Mouse (Mus musculus): ENCODE measurements around the gene Xylt1. TPM values are rescaled to one million over a fixed set of nuclear protein-coding genes. Genes with fewer than 3 reads are reported as not detected.

Xylt1 gene
- total RNA-seq, 2 experiments from 2014 or later = 2.5 TPM

DNA sequence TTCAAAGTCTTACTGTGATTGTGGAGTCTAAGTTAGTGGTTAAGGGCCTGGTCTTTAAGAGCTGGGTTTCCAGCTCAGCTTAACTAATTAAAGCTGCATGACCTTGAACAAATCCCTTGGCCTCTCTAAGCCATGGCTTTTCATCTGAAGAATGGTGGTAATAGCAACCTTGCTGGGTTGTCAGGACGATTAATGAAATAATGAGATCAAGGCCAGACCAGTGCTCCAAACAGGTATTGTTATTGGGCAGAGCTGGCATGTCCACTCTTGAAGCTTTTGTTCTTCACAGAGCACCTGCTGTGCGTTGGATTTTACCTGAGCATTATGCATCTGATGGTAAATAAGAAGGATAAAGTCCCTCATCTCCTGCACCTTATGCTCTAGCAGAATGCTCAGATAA is 208.6 kb downstream of the Xylt1 start:
- no peak for DNase-seq
- intact Hi-C loops (cut with DNase I) = no loop called here

DNA sequence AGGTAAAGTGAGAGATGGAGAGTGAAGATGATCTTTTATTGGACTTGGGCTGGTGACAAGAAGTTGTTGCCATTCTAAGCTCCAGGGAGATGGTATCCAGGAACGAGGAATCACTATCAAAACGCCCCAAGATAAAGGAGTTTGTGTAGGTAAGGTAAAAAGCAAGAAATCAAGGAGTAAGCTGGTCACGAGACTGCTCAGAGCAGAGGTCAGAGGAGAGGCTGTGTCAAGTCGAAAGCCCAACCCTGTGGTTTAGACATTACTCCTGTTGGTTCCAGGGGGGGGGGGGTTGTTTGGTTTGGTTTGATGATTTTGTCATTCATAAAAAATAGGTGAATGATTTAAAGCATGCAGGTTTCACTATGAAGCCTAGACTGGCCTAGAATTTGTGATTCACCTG is 209.0 kb downstream of the Xylt1 start:
- DNase-seq = no peak
- intact Hi-C loops (cut with DNase I) = no loop called here

DNA sequence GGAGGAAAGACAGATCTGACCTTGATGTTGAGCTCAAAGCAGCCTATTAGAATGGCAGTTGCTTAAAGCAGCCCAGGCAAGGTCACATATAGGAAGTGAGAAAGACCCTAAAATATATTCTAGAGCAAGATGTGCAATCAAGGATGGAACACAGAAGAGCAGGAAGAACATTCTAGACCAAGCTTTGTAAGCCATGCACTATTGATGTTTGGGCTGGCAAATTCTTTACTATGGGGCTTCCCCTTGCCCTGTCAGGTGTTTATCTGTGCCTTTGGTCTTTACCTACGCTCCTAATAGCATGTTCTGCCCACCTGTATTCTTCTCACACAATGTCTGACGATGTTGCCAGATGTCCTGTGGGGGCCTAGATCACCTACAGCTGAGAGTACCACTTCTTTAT is 213.4 kb downstream of the Xylt1 start:
- DNase-seq = no peak
- intact Hi-C loops (cut with DNase I) = no loop called here

DNA sequence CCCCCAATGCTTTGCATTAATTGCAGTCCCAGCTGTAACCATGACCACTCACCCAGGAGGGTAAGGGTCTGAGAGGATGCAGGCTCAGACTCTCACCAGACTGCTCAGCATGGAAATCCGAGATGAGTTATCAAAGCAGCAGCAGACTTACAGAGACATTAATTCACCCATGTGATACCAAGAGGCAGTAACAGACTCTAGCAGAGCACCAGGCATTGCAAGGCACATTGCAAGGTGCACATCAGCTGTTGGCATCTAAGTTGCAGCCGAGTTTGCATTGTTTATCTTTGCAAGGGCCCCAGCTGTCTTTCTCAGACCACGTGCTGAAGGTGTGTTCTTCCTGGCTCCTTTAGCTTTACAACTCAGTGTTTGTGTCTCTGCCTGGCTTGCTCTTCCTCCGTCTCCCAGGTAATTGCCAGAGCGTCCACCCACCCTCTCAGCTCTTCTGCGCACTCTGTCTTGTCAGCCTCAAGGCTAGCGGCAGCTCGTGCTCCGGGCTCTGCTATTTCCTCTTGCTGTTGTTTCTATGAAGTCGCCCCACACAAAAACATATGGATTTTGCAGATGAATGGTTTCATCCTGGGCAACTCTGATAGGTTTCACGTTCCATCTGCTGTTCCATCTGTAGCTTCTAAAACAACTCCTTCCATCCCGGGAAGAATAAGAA is 214.4 kb downstream of the Xylt1 start:
- intact Hi-C loops (cut with DNase I) = no loop called here
- DNase-seq = no peak

DNA sequence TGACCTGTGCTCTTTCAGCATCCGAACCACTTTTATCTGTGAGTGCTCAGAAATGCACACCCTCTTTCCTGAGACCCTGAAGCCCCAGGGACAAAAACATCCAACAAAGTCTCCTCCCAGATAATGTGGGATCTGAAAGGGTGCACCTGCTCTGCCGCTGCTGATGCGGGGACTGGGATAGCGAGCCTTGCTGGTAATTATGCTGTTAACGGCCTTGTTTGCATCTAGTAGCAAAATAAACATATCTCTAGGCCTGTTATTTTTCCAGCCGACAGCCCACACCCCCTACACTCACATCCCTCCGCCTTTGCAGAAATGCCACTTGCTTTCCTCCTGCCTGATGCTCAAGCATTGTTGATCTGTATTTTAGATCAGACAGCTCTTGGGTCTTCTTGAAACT is 219.7 kb downstream of the Xylt1 start:
- DNase-seq = no peak
- intact Hi-C loops (cut with DNase I) = no loop called here

DNA sequence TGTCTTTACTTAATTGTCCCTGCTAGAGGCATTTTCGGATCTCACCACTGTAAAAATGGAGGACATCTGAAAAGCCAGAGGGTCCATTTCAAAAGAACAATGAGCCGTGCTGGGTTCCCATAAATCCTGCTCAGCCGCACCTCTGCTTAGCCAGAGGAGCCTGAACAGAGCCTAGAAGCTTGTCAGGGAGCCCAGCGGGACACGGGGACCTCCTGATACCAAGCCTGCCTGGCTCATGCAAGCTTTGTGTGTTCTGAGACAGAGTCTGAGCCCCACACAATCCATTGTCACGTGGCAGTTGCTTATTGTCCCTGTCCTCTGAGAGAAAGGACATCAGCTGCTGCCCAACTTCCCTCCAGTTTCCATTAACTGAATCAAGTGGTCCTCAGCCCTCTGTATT is 229.7 kb downstream of the Xylt1 start:
- no peak for DNase-seq
- intact Hi-C loops (cut with DNase I) = no loop called here

DNA sequence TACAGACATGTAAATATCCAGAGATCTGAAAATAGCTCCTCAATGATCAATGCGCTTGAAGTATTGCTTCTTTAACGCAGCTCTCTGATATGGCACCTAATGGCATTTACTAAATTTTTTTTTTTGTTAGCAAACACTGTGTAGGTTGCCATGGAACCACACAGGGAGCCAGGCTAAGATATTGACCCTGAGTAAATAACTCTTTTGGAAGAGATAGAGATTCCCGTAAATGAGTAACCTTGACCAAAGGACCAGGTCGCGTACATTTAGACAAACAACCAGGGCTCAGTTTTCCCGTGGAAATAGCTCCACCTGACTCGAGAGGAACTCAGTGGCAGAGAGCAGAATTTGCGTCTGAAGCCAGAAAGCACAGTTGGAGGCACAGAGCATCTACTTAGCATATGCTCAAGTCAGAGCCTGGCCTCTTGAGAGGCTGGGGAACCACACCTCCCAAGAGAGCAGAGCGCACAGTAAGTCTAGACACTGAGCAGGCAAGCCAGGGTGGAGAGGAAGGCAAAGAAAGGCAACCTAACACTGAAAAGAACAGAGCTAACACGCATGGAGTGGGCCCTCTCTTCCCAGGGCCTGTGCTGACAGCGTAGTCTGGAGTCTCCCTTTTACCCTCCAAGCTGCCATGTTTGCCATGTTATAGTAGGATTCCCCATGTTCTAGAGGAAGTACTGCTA is 232.2 kb downstream of the Xylt1 start:
- intact Hi-C loops (cut with DNase I) = no loop called here
- no peak for DNase-seq

DNA sequence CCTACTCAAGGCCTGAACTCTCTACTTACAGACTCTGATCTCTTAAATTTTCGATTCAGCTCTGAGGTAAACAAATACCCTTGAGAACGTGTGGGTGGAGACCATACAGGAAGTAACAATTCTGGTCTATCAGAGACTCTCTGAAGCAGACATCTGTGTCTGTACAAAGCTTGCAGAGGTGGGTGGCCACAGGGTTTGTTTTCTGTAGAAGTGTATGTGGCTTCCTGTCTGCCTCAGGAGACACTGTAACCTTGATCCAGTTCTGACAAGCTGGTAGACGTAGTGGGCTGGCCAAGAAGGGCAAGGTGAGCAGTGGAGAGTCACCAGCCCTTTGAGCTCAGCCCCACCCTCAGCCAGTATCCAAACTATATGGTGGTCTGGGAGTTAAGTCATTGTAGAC is 233.0 kb downstream of the Xylt1 start:
- DNase-seq = no peak
- intact Hi-C loops (cut with DNase I) = no loop called here

GRCm38 (mm10) chr7:117614346-117614745 is 233.6 kb downstream of the Xylt1 start:
- intact Hi-C loops (cut with DNase I) = no loop called here
- DNase-seq = no peak

DNA sequence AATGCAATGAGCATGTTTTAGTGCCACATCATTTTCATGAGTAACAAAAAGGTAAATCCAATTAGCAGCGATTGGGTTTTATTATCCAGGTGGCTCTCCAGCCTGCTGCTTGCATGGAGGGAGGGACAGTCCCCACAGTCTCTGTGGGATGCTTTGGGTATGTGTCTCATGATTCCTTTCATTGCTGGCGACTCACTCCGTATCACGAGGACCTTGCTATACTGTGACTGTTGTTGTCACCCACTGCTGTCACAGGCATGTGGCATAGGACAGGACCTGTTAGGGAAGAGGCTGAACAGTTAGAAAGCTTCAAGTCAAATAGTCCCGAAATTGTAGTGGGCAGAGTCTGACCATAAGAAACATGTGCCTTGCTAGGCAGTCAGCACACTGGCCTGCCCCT is 234.1 kb downstream of the Xylt1 start:
- no peak for DNase-seq
- intact Hi-C loops (cut with DNase I) = no loop called here

- intact Hi-C loops (cut with DNase I) = no loop called here
- no peak for DNase-seq
Measured at GRCm38 (mm10) chr7:117616277-117616676, 235.5 kb downstream of the Xylt1 start.

- DNase-seq = no peak
- intact Hi-C loops (cut with DNase I) = no loop called here
Measured at GRCm38 (mm10) chr7:117618715-117619150, 238.0 kb downstream of the Xylt1 start.

- intact Hi-C loops (cut with DNase I) = loop anchor here (5.0 to 10.0 kb wide), 4 partner anchors 233 to 974 kb away; no protein-coding TSS in a partner anchor
- DNase-seq = peak in 1 of 2 experiments; percentile 5
Measured at GRCm38 (mm10) chr7:117621566-117621965, 240.8 kb downstream of the Xylt1 start.

DNA sequence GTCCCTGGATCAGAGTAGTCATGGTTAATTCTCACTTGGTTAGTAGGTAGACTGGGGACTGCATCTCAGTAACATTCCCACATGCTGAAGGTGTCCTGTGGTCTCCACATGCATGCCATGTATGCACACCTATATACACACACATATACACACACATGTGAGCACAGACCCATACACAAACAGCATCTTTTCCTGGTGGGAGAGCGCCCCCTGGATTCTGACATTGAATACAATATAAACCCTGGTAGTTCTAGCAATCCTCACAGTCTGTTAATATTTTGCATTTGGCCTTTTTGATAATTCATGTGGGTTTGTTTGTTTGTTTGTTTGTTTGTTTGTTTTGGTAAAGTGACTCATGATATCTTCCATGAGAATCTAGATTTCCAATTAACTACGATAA is 242.0 kb downstream of the Xylt1 start:
- intact Hi-C loops (cut with DNase I) = loop anchor here (1.0 to 10.0 kb wide), 5 partner anchors 232 to 975 kb away; no protein-coding TSS in a partner anchor
- DNase-seq = peak; percentile 19 to 61

DNA sequence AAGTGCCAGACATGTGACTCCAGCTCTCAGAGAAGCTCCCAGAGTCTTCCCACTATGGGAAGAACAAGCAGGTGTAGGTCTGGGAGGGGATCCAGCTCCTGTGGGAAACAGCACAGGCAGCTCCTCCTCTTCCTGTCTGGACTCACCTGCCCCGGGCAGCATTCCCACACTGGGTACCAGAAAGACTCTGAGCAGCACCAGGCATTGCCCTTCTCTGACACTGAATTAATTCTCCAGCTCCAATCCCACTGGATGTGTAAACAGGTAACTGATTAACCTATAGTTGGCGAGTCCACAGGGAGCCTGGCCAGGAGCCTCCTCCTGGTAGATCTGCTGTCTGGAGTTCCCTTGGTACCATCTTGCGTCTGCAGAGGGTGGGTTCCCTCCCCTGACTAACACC is 248.0 kb downstream of the Xylt1 start:
- no peak for DNase-seq
- intact Hi-C loops (cut with DNase I) = loop anchor here (10.0 kb wide), 2 partner anchors 226 to 476 kb away; no protein-coding TSS in a partner anchor

DNA sequence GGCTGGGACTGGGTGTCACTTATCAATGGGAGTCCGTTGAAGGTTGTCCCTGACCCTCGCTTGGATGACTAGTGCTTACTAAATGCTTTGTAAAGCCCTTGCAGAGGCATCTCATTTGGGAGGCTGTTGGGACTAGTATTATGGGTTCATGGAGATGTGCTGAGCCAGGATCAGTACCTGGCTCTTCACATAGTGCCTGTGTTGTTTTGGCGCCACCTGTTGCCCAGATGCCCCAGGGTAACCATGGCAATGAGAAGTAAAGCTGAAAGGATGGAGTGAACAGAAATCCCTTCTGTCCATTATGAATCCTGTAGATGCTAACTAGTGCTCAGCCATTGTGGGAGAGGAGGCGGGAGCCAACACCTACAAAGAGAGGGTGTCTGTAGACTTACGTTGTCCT is 249.9 kb downstream of the Xylt1 start:
- intact Hi-C loops (cut with DNase I) = loop anchor here (2.0 kb wide), 1 partner anchor 250 kb away; the partner anchor contains the start of gene Xylt1
- peak; percentile 12 to 36 for DNase-seq

DNA sequence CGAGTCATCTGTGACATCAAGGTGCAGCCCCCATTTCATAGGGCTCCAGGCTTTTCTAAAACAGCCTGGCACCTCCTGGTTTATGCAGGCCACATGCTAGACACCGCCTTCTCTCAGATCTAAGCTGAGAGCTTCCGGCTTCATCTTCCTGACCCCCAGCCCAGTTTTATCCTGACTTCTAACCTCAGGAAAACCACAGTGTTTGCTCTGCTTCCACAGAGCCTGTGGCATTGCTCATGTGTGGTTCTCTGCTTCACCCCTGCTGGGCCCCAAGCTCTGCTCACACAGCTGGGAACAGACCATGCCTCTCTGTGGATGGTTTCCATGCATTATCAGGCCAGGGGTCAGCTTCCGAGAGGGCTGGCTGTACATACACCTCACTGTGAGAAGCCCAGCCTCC is 254.8 kb downstream of the Xylt1 start:
- no peak for DNase-seq
- intact Hi-C loops (cut with DNase I) = no loop called here

DNA sequence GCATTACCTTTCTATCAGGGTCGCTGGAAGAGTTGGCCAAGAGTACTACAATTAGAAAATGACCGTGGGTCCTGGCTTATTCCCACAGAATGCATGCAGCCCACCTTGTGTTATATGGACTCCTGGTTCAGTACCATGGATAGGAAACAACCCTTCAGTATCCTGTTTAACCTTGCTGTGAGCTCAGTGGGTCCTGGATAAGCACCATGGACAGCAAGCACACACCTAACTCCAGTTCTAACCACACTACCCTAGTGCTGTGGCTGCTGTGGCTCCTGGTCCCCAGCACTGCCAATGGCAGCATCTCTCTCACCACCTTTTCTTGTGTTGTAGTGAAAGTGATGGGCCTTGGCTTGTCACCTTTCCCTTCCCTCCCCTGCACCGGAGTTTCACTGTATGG is 255.9 kb downstream of the Xylt1 start:
- no peak for DNase-seq
- intact Hi-C loops (cut with DNase I) = no loop called here

DNA sequence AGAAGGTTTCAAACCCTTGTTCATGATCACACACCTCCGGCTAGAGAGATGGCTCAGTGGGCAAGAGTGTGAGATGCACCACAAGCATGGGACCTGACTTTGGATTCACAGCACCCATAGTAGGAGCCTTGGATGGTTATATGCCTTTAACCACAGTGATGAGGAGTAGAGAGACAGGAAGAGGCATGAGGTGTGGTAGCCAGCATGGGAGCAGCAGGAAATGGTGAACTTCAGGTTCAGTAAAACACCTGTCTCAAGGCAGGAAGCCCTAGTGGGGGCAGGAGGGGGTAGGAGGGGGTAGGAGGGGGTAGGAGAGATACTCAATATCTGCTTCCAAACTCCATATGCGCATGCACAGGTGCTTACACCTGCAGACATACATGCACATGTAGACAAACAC is 257.2 kb downstream of the Xylt1 start:
- intact Hi-C loops (cut with DNase I) = no loop called here
- DNase-seq = no peak

DNA sequence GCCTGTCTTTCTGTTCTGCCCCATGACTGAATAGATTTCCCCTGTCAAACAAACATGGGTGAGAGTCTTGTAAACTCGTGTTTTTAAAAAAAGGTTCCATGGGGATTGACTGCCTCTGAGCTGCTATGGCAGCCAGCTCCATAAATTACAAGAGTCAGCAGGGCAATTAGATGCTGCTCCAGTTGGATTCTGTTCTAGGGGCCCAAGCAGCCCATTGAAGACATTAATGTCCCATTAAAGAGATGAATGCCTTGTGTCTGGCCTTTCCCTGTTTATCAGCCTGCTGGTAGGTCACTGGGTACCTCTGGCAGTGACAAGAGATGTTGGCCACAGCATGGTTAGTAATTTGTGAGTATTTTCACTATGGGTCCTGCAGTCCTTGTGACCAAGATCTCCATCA is 271.9 kb downstream of the Xylt1 start:
- intact Hi-C loops (cut with DNase I) = no loop called here
- no peak for DNase-seq

DNA sequence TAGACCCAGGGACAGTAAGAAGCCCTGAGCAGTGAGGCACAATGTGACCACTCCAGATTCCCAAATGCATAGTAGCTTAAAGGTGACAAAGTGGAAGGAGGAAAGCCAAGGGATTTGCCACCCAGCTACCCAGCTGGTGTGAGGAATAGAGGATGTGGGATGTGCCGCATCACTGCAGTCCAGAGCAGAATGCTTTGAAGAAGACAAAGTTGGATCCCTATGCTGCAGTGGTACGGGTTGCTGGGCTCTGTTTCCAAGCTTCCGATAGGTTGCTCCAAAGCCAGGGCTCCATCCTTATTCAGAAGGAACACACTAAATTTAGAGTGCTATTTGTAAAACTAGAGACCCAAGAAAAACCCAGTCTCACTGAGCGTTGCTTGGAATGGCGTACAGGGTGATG is 275.0 kb downstream of the Xylt1 start:
- no peak for DNase-seq
- intact Hi-C loops (cut with DNase I) = no loop called here

DNA sequence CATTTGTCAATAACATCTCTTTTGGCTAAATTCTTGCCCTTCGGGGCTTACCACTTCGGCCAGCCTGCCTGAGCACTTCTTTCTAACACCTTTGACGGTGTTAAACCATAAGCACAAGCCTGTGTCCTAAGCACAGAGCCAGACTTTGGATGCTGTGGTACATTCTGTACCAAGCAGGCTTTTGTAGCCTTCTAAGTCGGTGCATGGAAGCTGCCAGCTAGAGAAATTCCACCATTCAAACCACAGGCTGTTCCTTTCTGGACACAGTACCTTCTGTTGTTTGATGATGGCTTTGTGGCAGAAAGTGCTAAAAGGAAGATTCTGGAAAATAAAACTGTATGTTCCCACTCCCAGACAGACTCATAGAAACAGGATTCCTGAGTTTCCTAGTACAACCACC is 277.4 kb downstream of the Xylt1 start:
- intact Hi-C loops (cut with DNase I) = no loop called here
- no peak for DNase-seq
